Mouse (Mus musculus): ENCODE data around the gene Gm13279. TPM values are rescaled to one million over a fixed set of nuclear protein-coding genes. Genes with fewer than 3 reads are reported as not detected.
"Not testable (repeated sequence)": the region's sequence is repeated elsewhere in the genome, so short reads cannot be mapped to it uniquely, and the experiment has no call there.

Gene Gm13279
- polyA plus RNA-seq, 1 experiment from 2014 or later, result not detected

DNA sequence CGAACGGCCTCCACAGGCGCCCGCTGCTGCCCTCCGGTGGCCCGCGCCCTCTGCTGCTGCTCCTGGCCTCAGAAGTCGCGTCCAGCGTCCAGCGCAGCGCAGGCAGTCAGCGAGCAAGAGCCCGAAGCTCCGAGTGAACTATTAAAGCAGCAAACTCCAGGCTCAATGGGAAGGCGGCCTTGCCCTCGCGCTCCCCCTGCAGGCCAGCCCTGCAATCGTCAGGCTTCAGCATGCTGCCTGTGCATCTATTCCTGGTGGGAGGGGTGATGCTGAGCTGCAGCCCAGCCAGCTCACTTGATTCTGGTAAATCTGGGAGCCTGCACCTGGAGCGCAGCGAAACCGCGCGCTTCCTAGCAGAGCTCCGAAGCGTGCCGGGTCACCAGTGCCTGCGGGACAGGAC lies 8.8 kb upstream of the Gm13279 start, which contains the start of gene Gm13277:
Gm13277 (plus strand) TSS at position 231 of the 400 bp plus-strand sequence.
- not testable (repeated sequence) for H3K27ac ChIP-seq; H3K9me3 ChIP-seq (ENCODE audit: control insufficient read depth, low read length); H3K9ac ChIP-seq; ATAC-seq (ENCODE audit: low FRiP score); H3K4me1 ChIP-seq (replicated peaks; ENCODE audit: control insufficient read depth, insufficient read depth, low read length); DNase-seq (ENCODE audit: low spot score); H3K27me3 ChIP-seq (ENCODE audit: control insufficient read depth, insufficient read depth, low read length); H3K4me3 ChIP-seq (replicated peaks; ENCODE audit: low read length); H3K4me2 ChIP-seq (replicated peaks); H3K36me3 ChIP-seq (replicated peaks; ENCODE audit: control insufficient read depth, insufficient read depth)
- 0% methylated on average over 4 of the region's 28 CpGs for WGBS

DNA sequence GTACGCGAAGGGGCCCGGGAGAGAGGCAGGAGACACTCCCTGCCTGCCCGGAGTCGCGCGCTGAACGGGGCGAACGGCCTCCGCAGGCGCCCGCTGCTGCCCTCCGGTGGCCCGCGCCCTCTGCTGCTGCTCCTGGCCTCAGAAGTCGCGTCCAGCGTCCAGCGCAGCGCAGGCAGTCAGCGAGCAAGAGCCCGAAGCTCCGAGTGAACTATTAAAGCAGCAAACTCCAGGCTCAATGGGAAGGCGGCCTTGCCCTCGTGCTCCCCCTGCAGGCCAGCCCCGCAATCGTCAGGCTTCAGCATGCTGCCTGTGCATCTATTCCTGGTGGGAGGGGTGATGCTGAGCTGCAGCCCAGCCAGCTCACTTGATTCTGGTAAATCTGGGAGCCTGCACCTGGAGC lies 5.9 kb upstream of the Gm13279 start, which contains the start of gene Gm13278:
Gm13278 (plus strand) TSS at position 301 of the 400 bp plus-strand sequence.
- H3K4me1 ChIP-seq (replicated peaks; ENCODE audit: control insufficient read depth, insufficient read depth, low read length); H3K4me3 ChIP-seq (replicated peaks; ENCODE audit: low read length); H3K9me3 ChIP-seq (ENCODE audit: control insufficient read depth, low read length); H3K36me3 ChIP-seq (replicated peaks; ENCODE audit: control insufficient read depth, insufficient read depth); ATAC-seq (ENCODE audit: low FRiP score); H3K4me2 ChIP-seq (replicated peaks); H3K27ac ChIP-seq; H3K9ac ChIP-seq; H3K27me3 ChIP-seq (ENCODE audit: control insufficient read depth, insufficient read depth, low read length); DNase-seq (ENCODE audit: low spot score): not testable (repeated sequence)
- no CpG with 5 or more reads among the region's 28 CpGs for WGBS

DNA sequence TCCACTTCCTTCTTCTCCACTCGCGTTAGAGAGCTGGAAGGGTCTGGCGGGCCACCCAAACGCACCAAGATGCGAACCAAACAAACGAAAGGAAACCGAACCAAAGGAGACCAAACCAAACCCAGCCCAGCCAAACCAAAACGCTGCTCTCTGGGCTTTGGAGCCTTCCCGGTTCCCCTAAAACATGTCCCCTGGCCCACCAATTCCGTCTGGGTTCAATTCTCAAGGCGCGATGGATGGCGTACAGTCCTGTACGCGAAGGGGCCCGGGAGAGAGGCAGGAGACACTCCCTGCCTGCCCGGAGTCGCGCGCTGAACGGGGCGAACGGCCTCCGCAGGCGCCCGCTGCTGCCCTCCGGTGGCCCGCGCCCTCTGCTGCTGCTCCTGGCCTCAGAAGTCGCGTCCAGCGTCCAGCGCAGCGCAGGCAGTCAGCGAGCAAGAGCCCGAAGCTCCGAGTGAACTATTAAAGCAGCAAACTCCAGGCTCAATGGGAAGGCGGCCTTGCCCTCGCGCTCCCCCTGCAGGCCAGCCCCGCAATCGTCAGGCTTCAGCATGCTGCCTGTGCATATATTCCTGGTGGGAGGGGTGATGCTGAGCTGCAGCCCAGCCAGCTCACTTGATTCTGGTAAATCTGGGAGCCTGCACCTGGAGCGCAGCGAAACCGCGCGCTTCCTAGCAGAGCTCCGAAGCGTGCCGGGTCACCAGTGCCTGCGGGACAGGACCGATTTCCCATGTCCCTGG lies 3.1 kb upstream of the Gm13279 start, which contains the start of gene Gm13275:
Gm13275 (plus strand) TSS at position 552 of the 740 bp plus-strand sequence.
- not testable (repeated sequence) for H3K9me3 ChIP-seq (ENCODE audit: control insufficient read depth, low read length); ATAC-seq (ENCODE audit: low FRiP score); H3K27me3 ChIP-seq (ENCODE audit: control insufficient read depth, insufficient read depth, low read length); H3K4me1 ChIP-seq (replicated peaks; ENCODE audit: control insufficient read depth, insufficient read depth, low read length); H3K4me2 ChIP-seq (replicated peaks); H3K27ac ChIP-seq; H3K9ac ChIP-seq; H3K36me3 ChIP-seq (replicated peaks; ENCODE audit: control insufficient read depth, insufficient read depth); DNase-seq (ENCODE audit: low spot score); H3K4me3 ChIP-seq (replicated peaks; ENCODE audit: low read length)
- 1% methylated on average over 11 of the region's 52 CpGs for WGBS

DNA sequence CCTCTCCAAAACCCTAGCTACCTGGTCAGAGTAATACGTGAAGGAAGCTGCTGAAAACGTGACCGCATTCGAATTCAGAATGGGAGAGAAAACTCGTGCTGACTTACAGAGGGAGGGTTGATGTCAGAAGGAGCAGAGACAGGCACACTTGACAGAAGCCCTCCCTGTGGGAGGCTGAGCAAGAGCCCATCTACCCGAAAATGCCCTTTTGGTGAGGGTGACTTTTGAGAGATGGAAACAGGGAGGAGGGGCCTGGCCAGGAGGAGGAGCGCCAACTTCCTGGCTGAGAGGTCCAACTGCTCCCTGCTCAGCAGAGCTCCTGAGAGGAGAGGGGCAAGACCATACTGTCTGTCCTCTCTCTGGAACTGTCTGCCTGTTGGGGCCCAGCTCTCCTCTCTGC lies 2.2 kb downstream of the Gm13279 start, which contains the start of gene Gm13285:
Gm13285 (plus strand) TSS at position 301 of the 400 bp plus-strand sequence.
- not testable (repeated sequence) for H3K4me2 ChIP-seq (replicated peaks); DNase-seq (ENCODE audit: low spot score); H3K9ac ChIP-seq; H3K4me3 ChIP-seq (replicated peaks; ENCODE audit: low read length); H3K27me3 ChIP-seq (ENCODE audit: control insufficient read depth, insufficient read depth, low read length); ATAC-seq (ENCODE audit: low FRiP score); H3K9me3 ChIP-seq (ENCODE audit: control insufficient read depth, low read length); H3K4me1 ChIP-seq (replicated peaks; ENCODE audit: control insufficient read depth, insufficient read depth, low read length); H3K27ac ChIP-seq; H3K36me3 ChIP-seq (replicated peaks; ENCODE audit: control insufficient read depth, insufficient read depth)
- 13% methylated on average over 3 of the region's 7 CpGs for WGBS

DNA sequence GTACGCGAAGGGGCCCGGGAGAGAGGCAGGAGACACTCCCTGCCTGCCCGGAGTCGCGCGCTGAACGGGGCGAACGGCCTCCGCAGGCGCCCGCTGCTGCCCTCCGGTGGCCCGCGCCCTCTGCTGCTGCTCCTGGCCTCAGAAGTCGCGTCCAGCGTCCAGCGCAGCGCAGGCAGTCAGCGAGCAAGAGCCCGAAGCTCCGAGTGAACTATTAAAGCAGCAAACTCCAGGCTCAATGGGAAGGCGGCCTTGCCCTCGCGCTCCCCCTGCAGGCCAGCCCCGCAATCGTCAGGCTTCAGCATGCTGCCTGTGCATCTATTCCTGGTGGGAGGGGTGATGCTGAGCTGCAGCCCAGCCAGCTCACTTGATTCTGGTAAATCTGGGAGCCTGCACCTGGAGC lies 5.8 kb downstream of the Gm13279 start, which contains the start of gene Gm13287:
Gm13287 (plus strand) TSS at position 301 of the 400 bp plus-strand sequence.
- no CpG with 5 or more reads among the region's 29 CpGs for WGBS

DNA sequence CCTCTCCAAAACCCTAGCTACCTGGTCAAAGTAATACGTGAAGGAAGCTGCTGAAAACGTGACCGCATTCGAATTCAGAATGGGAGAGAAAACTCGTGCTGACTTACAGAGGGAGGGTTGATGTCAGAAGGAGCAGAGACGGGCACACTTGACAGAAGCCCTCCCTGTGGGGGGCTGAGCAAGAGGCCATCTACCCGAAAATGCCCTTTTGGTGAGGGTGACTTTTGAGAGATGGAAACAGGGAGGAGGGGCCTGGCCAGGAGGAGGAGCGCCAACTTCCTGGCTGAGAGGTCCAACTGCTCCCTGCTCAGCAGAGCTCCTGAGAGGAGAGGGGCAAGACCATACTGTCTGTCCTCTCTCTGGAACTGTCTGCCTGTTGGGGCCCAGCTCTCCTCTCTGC lies 8.0 kb downstream of the Gm13279 start, which contains the start of gene Gm13288:
Gm13288 (plus strand) TSS at position 301 of the 400 bp plus-strand sequence.
- ATAC-seq (ENCODE audit: low FRiP score); H3K9ac ChIP-seq; H3K4me1 ChIP-seq (replicated peaks; ENCODE audit: control insufficient read depth, insufficient read depth, low read length); H3K36me3 ChIP-seq (replicated peaks; ENCODE audit: control insufficient read depth, insufficient read depth); H3K4me3 ChIP-seq (replicated peaks; ENCODE audit: low read length); H3K9me3 ChIP-seq (ENCODE audit: control insufficient read depth, low read length); H3K27ac ChIP-seq; DNase-seq (ENCODE audit: low spot score); H3K27me3 ChIP-seq (ENCODE audit: control insufficient read depth, insufficient read depth, low read length): not testable (repeated sequence)
- WGBS, result no CpG with 5 or more reads among the region's 8 CpGs
- peak within 1 kb of the TSS; percentile 45 for H3K4me2 ChIP-seq (replicated peaks)

More for the DNA sequence above, 5.8 kb downstream of the Gm13279 start, which contains the start of gene Gm13287:
- H3K9me3 ChIP-seq (ENCODE audit: control insufficient read depth, low read length); H3K4me1 ChIP-seq (replicated peaks; ENCODE audit: control insufficient read depth, insufficient read depth, low read length); H3K4me3 ChIP-seq (replicated peaks; ENCODE audit: low read length); H3K4me2 ChIP-seq (replicated peaks); H3K36me3 ChIP-seq (replicated peaks; ENCODE audit: control insufficient read depth, insufficient read depth); DNase-seq (ENCODE audit: low spot score); H3K27me3 ChIP-seq (ENCODE audit: control insufficient read depth, insufficient read depth, low read length); H3K27ac ChIP-seq; H3K9ac ChIP-seq; ATAC-seq (ENCODE audit: low FRiP score): not testable (repeated sequence)

DNA sequence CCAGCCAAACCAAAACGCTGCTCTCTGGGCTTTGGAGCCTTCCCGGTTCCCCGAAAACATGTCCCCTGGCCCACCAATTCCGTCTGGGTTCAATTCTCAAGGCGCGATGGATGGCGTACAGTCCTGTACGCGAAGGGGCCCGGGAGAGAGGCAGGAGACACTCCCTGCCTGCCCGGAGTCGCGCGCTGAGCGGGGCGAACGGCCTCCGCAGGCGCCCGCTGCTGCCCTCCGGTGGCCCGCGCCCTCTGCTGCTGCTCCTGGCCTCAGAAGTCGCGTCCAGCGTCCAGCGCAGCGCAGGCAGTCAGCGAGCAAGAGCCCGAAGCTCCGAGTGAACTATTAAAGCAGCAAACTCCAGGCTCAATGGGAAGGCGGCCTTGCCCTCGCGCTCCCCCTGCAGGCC lies 8.6 kb downstream of the Gm13279 start:
- not testable (repeated sequence) for H3K4me1 ChIP-seq (replicated peaks; ENCODE audit: control insufficient read depth, insufficient read depth, low read length); H3K36me3 ChIP-seq (replicated peaks; ENCODE audit: control insufficient read depth, insufficient read depth); DNase-seq (ENCODE audit: low spot score); H3K27me3 ChIP-seq (ENCODE audit: control insufficient read depth, insufficient read depth, low read length); H3K4me3 ChIP-seq (replicated peaks; ENCODE audit: low read length); H3K27ac ChIP-seq; H3K9me3 ChIP-seq (ENCODE audit: control insufficient read depth, low read length); H3K9ac ChIP-seq; ATAC-seq (ENCODE audit: low FRiP score)
- no CpG with 5 or more reads among the region's 34 CpGs for WGBS
- H3K4me2 ChIP-seq (replicated peaks), result peak overlapping the region; percentile 45

DNA sequence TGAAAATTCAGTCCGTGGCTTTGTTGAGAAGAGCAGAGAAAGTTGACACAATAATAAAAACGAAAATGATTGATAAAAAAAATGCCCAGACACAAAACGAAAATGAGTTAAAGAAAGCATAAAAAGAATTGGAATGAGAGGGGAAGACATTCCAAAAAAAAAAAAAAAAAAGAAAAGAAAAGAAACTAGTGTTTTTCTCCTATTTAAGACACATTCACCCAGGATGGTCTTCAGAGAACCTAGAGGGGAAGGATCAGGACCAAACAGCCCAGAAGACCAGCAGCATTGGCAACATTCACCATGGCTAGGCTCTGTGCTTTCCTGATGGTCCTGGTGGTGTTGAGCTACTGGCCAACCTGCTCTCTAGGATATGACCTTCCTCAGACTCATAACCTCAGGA lies 18.7 kb downstream of the Gm13279 start, which contains the start of gene Ifna7:
Ifna7 (plus strand) TSS at position 301 of the 400 bp plus-strand sequence.
- H3K36me3 ChIP-seq (replicated peaks; ENCODE audit: control insufficient read depth, insufficient read depth), result no peaks in the 10 kb centered on the region
- H3K4me2 ChIP-seq (replicated peaks), result no peak within 1 kb of the TSS
- H3K27ac ChIP-seq, result no peak within 1 kb of the TSS
- no peak for DNase-seq (ENCODE audit: low spot score)
- no peaks in the 10 kb centered on the region for H3K9me3 ChIP-seq (ENCODE audit: control insufficient read depth, low read length)
- no peaks in the 10 kb centered on the region for H3K4me1 ChIP-seq (replicated peaks; ENCODE audit: control insufficient read depth, insufficient read depth, low read length)
- H3K9ac ChIP-seq, result no peak within 1 kb of the TSS
- ATAC-seq (ENCODE audit: low FRiP score), result no peak
- no peak within 1 kb of the TSS for H3K4me3 ChIP-seq (replicated peaks; ENCODE audit: low read length)
- H3K27me3 ChIP-seq (ENCODE audit: control insufficient read depth, insufficient read depth, low read length), result no peaks in the 10 kb centered on the region
- WGBS, result 71% methylated on average over 3 of the region's 3 CpGs

DNA sequence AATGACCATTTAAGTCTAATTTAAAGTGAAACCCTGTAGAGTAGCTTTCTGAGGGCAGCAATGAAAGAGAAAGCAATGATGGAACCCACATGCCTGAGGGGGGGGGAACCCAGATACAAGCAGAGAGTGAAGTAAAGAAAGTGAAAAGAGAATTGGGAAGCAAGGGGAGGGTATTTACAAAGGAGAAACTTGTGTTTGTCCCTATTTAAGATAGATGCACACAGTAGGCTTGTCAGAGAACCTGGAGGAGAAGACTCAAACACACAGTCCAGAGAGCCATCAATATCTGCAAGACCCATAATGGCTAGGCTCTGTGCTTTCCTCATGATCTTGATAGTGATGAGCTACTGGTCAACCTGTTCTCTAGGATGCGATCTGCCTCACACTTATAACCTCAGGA lies 22.5 kb downstream of the Gm13279 start, which contains the start of gene Ifna11:
Ifna11 (plus strand) TSS at position 301 of the 400 bp plus-strand sequence.
- DNase-seq (ENCODE audit: low spot score) (no peak), ATAC-seq (ENCODE audit: low FRiP score) (no peak)
- no peaks in the 10 kb centered on the region for H3K27me3 ChIP-seq (ENCODE audit: control insufficient read depth, insufficient read depth, low read length)
- no peaks in the 10 kb centered on the region for H3K4me1 ChIP-seq (replicated peaks; ENCODE audit: control insufficient read depth, insufficient read depth, low read length)
- no peaks in the 10 kb centered on the region for H3K36me3 ChIP-seq (replicated peaks; ENCODE audit: control insufficient read depth, insufficient read depth)
- no peak within 1 kb of the TSS for H3K9ac ChIP-seq
- 88% methylated on average over 1 of the region's 1 CpGs for WGBS
- no peak within 1 kb of the TSS for H3K4me3 ChIP-seq (replicated peaks; ENCODE audit: low read length)
- H3K9me3 ChIP-seq (ENCODE audit: control insufficient read depth, low read length), result no peaks in the 10 kb centered on the region
- H3K27ac ChIP-seq, result no peak within 1 kb of the TSS
- no peak within 1 kb of the TSS for H3K4me2 ChIP-seq (replicated peaks)

All from hindbrain, embryonic 14.5 days (tissue).